Mouse (Mus musculus) c-Kit-positive CD71-negative TER-119-negative erythroid progenitor cells, embryonic 14.5 days (primary cell): ENCODE data around the gene Zfp947.
"Not testable (repeated sequence)": the region's sequence is repeated elsewhere in the genome, so short reads cannot be mapped to it uniquely, and the experiment has no call there.

Experiments used
- DNase-seq: peaks from one replicate; pipeline ENCODE4 v3.0.0-alpha.2; 2013; ENCODE audit warnings: low read depth

Zfp947 gene

DNA sequence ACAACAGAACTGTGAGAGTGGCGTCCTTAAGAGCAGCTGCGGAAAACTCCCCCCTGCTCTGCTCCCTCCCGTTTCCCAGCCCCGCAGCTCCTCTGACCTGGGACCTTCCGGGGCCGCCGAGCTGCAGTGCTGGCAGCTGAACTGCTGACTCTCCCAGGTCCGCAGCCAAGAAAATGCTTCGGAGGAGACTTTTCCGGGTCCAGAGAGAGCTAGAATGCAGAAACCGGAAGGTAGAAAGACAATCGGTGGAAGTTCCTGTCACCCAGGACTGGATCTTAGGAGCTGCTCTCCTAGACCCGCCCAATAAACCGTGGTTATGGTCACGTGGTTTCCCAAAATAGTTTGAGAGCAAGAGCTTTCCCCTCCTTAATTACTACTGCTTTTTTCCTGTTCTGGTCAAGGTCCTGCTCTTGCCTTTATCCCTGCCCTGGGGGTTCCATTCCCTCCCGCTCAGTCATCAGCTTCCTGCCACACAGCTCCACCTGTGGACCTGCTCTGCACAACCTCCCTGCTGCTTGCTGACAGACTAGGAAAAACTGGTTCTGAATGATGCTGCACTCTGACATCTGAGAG lies at the start of gene Zfp947:
TSS of gene Zfp947 (minus strand) at position 469 of the 573 bp plus-strand sequence.
- DNase-seq: peak; percentile 9

DNA sequence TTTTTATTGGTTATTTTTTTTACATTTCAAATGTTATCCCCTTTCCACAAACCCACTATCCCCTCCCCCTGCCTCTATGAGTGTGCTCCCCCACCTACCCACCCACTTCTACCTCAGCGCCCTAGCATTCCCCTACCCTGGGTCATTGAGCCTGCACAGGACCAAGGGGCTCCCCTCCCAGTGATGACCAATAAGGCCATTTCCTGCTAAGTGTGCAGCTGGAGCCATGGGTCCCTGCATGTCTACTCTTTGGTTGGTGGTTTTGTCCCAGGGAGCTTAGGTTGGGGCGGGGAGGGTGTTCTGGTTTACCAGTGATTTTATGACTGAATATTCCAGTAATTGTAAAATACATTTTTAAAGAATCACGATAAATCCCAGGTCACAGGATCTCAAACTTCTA lies 686 bp downstream of the Zfp947 start:
- not testable (repeated sequence) for DNase-seq

DNA sequence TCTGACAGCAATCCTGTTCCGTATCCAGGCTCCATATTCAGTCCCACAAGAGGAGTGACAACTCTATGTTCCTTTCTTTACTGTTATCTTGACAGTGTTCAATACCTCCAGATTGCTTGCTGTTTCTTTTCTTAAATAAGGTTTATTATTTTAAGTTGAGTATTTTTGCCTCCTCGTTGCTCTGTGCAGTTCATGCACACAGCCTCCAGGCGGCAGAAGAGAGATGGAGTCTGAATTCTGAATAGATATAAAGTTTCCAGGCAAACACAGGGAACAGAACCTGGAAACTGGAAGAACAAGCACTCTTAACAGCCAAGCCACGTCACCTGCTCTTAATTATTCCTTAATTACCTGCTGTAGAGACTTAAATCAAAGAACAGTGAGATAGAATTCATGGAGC lies 12.0 kb downstream of the Zfp947 start:
- DNase-seq: not testable (repeated sequence)

DNA sequence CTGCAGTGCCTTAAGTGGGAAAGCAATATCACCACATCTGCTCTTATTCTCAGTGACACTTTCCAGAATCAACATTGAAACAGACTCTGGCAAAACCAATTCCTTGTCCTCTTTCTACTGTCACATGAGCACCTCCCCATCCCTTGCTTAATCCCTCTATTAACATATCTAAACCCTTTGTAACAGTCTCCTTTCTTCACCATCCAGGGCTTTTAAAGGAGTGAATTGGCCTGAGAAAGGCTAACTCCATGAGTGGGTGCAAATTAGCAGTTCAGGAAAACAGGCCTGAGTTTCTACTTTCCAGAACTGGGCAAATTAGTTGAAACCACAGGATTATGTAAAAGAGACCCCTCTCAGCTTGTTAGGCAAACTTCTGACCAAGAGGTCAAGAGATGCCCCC lies 47.2 kb downstream of the Zfp947 start:
- DNase-seq: no peak
